Mouse (Mus musculus): ENCODE data around the gene Krt42. TPM values are rescaled to one million over a fixed set of nuclear protein-coding genes. Genes with fewer than 3 reads are reported as not detected.

Gene Krt42
- polyA plus RNA-seq, 1 experiment from 2014 or later: not detected

DNA sequence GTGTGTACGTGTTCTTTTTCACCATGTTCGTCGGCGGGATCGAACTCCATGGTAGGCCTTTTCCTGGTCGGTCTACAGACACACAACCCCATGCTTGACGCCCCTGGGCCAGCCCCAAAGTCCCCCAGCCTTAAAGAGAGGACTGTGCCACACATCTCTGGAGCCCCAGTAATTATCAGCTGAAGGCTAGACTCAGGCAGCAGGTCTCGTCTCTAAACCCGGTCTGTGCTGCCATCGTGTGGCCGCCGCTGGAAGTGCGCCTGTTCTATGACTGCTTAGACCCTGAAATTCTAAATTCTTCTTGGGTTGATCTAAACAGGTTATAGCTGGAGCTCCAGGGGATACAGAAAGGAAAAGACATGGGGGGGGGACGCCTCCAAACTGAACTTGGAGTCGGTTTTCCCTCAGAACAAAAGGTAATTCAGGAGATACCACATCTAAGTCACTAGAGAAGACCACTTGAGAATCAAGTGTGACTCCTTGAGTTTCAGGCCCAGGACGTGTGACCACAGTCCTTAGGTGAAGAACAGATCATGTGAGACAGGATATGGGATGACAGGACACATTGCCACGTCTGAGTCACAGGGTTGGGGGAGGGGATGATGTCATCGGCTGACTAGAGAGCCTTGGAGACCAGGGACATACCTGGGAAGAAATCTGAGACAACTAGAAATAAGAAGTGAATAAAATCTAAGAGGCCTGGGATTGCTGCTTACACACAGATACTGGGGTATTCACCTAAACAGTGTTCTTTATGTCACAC is 28.8 kb upstream of the Krt42 start:
- Histone ChIP-seq H3K36me3 (ENCODE audit: poor library complexity, severe bottlenecking) (no peaks in the 10 kb centered on the region), H3K9me3 (replicated peaks) (no peaks in the 10 kb centered on the region), H3K4me2 (peak overlapping the region; percentile 44), H3K27ac (no peak overlapping the region), H3K4me1 (peaks cover 3% of the 10 kb centered on the region; the same call in 1 of the 2 replicates), H3K27me3 (no peaks in the 10 kb centered on the region), H3K4me3 (0 out of 2 replicates have a peak overlapping the region, but pooled peaks have one; percentile 10), H3K9ac (0 out of 2 replicates have a peak overlapping the region, but pooled peaks have one; percentile 22)
- peak; percentile 55; the same call in 1 of the 2 replicates for ATAC-seq
- 20% methylated on average over 18 of the region's 18 CpGs for WGBS

DNA sequence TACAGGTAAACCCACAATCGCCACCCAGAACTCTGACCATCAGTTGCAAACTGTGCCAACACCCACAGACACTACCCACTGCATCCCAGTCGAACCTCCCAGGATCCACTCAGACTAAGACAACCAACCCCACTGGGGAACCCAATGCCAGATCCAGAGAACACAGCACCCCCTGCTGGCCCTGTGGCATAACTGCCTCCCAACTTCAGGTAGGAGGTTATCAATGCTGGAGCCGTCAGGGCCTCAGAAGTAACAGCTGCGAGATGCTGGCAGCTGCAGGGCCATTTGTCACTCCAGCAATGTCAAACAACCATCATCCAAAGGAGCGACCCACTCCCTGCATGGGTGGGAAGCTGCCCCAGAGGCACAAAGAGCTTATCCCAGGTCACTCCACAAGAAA is 28.1 kb upstream of the Krt42 start:
- WGBS: 39% methylated on average over 5 of the region's 5 CpGs
- Histone ChIP-seq H3K9ac (no peak overlapping the region), H3K27me3 (no peaks in the 10 kb centered on the region), H3K4me2 (peak overlapping the region; percentile 44), H3K36me3 (ENCODE audit: poor library complexity, severe bottlenecking) (no peaks in the 10 kb centered on the region), H3K4me3 (0 out of 2 replicates have a peak overlapping the region, but pooled peaks have one; percentile 10), H3K27ac (no peak overlapping the region), H3K4me1 (peaks cover 10% of the 10 kb centered on the region), H3K9me3 (replicated peaks) (no peaks in the 10 kb centered on the region)
- ATAC-seq: no peak

DNA sequence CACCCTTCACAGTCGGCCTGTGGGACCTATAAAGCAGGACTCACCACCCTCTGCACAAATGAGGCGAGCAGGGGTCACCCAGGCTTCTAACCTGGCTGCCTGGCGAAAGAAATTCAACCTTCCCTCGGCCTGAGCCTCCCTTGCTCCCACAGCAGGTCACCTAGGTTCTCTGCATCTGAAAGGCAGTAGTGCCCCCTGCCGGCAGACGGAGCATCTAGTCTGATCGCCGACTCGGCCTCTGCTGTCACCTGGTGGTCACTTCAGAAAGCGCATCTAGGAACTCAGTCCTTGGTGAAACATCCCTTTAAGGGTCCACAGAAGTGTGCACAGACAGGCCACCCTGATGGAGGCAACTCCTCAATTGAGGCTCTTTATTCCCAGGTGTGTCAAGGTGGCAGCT is 25.6 kb upstream of the Krt42 start:
- no peaks in the 10 kb centered on the region for H3K9me3 ChIP-seq (replicated peaks)
- no peak overlapping the region for H3K9ac ChIP-seq
- no peak overlapping the region for H3K27ac ChIP-seq
- no peak overlapping the region for H3K4me3 ChIP-seq
- no peaks in the 10 kb centered on the region for H3K27me3 ChIP-seq
- 1% methylated on average over 10 of the region's 10 CpGs for WGBS
- H3K4me2 ChIP-seq: no peak overlapping the region; the same call in 1 of the 2 replicates
- H3K36me3 ChIP-seq (ENCODE audit: poor library complexity, severe bottlenecking): no peaks in the 10 kb centered on the region
- peaks cover 17% of the 10 kb centered on the region for H3K4me1 ChIP-seq
- peak; percentile 48 for ATAC-seq

DNA sequence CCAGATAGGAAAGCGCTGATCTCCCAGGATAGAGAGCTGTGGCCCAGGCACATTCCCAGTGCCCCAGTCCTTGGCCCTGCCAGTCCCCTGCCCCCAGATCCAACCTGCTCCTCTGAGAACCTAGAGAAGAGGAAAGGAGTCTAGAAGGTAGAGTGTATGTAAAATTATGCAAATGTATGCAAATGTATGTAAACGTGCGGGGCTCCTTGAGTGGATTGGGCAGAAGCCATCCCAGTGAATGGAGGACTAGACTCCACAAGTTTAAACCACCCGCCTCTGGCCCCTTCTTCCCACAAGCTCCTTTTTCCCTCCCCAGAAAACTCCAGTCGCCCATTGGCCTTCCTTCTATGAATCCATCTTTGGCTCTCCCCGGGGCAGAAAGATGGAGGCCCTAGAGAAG is 23.2 kb upstream of the Krt42 start:
- H3K4me1 ChIP-seq: peaks cover 18% of the 10 kb centered on the region
- H3K27me3 ChIP-seq: no peaks in the 10 kb centered on the region
- H3K4me2 ChIP-seq: no peak overlapping the region
- WGBS: 36% methylated on average over 6 of the region's 6 CpGs
- no peak overlapping the region for H3K4me3 ChIP-seq
- no peak overlapping the region for H3K9ac ChIP-seq
- H3K9me3 ChIP-seq (replicated peaks): no peaks in the 10 kb centered on the region
- H3K36me3 ChIP-seq (ENCODE audit: poor library complexity, severe bottlenecking): no peaks in the 10 kb centered on the region
- H3K27ac ChIP-seq: no peak overlapping the region
- ATAC-seq: peak; percentile 56; the same call in 1 of the 2 replicates

DNA sequence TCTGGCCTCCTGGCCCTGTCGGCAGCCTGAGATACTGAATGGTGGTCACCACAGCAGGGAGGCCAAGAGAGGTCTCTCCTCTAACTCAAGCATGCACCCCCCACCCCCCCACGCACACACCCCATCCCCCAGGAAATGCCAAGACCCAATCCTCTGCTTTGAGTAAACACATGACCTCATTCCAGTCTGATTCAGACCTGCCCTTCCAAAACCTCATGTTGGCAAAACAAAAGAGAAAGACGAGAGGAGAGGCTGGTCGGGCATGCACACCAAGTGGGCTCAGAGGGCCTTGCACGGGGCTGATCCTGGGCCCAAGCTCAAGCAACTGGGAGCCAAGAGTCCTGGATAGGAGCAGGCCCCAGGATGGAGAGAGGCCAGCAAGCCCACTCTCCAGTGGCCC is 20.6 kb upstream of the Krt42 start:
- H3K27me3 ChIP-seq: no peaks in the 10 kb centered on the region
- H3K9me3 ChIP-seq (replicated peaks): no peaks in the 10 kb centered on the region
- no peaks in the 10 kb centered on the region for H3K36me3 ChIP-seq (ENCODE audit: poor library complexity, severe bottlenecking)
- H3K4me1 ChIP-seq: peaks cover 25% of the 10 kb centered on the region
- no peak overlapping the region for H3K27ac ChIP-seq
- no peak for ATAC-seq
- WGBS: 38% methylated on average over 5 of the region's 5 CpGs
- no peak overlapping the region for H3K9ac ChIP-seq
- H3K4me3 ChIP-seq: no peak overlapping the region
- no peak overlapping the region for H3K4me2 ChIP-seq

DNA sequence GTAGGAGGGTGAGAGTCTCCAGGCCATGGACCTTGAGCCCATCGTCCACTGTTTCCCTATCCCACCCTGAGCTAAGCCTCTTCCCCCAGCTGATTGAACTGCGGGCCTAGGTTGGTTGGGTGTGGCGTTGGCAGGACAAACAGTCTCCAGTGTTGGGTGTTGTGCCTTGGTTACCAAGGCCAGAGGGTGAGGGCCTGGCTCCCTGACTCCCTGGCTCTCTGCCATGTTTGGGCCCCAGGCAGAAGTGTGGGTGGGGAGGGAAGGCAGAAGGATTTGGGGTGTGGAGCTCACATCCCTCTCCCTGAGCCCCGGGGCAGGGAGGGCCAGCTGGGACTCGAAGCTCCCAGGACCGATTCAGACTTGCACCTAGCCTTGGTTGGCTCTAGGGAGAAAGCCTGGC is 19.3 kb upstream of the Krt42 start:
- peaks cover 25% of the 10 kb centered on the region for H3K4me1 ChIP-seq
- WGBS: 90% methylated on average over 6 of the region's 6 CpGs
- no peak overlapping the region for H3K4me3 ChIP-seq
- H3K36me3 ChIP-seq (ENCODE audit: poor library complexity, severe bottlenecking): no peaks in the 10 kb centered on the region
- H3K27me3 ChIP-seq: no peaks in the 10 kb centered on the region
- H3K9me3 ChIP-seq (replicated peaks): no peaks in the 10 kb centered on the region
- ATAC-seq: no peak
- no peak overlapping the region for H3K4me2 ChIP-seq
- H3K27ac ChIP-seq: no peak overlapping the region
- no peak overlapping the region for H3K9ac ChIP-seq

DNA sequence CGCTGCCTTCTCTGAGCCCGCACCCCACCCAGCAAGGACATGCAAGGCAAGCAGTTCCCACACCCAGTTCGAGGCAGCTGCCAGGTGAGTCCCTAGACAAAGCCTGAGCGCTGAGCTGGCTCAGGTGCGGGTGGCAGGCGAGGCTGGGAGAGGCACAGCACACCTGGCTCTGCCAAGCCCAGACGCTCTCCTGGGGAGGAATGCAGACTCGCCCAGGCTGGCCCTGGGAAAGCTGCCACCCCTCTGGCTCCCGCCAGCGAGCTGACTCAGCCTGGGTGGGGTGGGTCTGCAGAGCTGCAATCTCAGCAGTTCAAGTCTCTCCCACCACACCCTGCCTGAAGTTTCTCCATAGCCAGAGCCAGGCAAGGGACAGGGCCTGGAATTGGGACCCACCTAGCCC is 17.4 kb upstream of the Krt42 start:
- no peak overlapping the region for H3K4me3 ChIP-seq
- WGBS: 22% methylated on average over 10 of the region's 10 CpGs
- H3K4me2 ChIP-seq: no peak overlapping the region
- H3K27ac ChIP-seq: no peak overlapping the region
- H3K4me1 ChIP-seq: peaks cover 19% of the 10 kb centered on the region
- H3K27me3 ChIP-seq: no peaks in the 10 kb centered on the region
- no peaks in the 10 kb centered on the region for H3K9me3 ChIP-seq (replicated peaks)
- H3K9ac ChIP-seq: peak overlapping the region; percentile 28; the same call in 1 of the 2 replicates
- no peaks in the 10 kb centered on the region for H3K36me3 ChIP-seq (ENCODE audit: poor library complexity, severe bottlenecking)
- no peak for ATAC-seq

DNA sequence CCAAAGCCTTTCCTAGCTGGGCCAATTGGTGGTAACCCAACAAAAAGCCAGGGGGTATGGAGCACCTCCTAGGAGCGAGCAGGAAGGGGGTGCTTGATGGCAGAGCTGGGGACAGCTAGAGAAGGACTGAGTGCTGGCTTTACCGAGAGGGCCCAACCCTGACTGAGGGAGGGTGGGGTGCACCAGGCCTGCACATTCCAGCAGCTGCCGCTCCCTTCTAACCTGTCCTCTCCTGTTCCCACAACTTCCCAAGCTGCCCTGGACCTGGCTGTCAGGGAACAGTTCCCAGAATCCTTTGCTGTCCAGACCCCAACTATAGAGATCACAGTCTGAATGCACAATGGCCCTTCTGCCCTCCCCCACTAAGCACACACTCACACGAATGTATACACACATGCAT is 15.3 kb upstream of the Krt42 start:
- 82% methylated on average over 4 of the region's 4 CpGs for WGBS
- H3K4me1 ChIP-seq: peaks cover 11% of the 10 kb centered on the region
- no peak for ATAC-seq
- H3K4me2 ChIP-seq: no peak overlapping the region
- H3K4me3 ChIP-seq: no peak overlapping the region
- H3K27me3 ChIP-seq: no peaks in the 10 kb centered on the region
- H3K9me3 ChIP-seq (replicated peaks): no peaks in the 10 kb centered on the region
- H3K36me3 ChIP-seq (ENCODE audit: poor library complexity, severe bottlenecking): no peaks in the 10 kb centered on the region
- H3K9ac ChIP-seq: no peak overlapping the region
- no peak overlapping the region for H3K27ac ChIP-seq

DNA sequence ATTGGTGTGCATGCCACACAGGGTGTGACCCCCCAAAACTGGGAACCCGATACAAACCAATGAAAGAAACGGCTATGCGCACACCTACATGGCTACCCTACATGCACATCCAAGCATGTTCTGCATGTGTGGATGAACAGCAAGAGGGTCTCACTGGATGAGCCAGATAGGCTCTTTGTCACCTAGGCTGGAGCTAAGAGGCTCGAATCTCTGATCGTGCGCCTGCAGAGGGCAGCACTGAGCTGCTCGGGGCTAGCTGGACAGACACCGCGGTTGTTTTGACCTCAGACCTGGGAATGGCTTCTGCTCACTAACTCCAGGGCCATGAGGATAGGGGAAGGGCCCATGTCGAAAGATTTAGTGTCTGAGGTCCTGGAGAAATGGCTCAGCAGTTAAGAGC is 12.9 kb upstream of the Krt42 start:
- ATAC-seq: peak; percentile 77
- 25% methylated on average over 10 of the region's 10 CpGs for WGBS

DNA sequence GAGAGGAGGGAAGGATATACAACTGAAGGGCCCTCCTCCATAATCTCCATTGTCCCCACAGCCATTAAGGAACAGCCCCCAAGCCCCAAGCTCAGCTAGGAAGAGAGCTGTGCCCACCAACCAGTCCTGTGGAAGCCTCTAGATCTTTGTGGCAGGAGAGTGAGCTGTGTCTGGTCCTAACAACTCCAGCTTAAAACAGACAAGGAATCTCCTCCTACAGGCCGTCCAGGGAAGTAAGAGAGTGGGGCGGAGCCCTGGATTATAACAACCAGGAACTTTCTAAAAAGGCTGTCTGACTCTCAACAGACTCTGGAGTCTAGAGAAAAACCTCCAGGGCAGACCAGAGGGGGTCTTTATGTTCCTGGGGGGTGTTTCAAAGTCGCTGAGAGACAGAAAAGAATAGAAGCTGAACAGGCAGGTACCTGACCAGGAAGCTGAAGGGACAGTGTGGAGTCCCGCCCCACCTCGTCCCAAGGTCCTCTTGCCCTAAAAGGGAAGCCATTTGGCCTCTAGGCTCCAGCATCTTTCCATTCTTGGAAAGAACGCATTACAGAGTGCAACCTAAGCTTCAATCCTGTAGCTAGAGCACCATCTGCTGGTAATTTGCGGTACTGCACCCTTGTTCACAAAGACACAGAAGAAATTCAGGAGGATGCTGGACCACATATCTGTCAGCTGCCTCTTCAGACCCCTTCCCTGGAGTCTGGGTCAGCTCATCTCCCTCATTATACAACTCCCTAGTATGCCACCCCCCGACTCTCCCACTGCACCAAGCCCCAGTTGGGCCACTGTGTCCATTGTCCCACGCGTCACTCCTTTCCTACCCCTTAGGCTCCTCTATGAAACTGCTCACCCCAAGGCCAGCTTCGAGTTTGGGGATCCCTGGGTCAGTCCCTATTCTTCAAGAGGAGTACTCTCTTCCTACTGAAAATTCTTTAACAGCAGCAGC is 12.2 kb upstream of the Krt42 start:
- H3K27ac ChIP-seq: no peak overlapping the region
- ATAC-seq: peak; percentile 78
- no peak overlapping the region for H3K4me3 ChIP-seq
- H3K27me3 ChIP-seq: no peaks in the 10 kb centered on the region
- WGBS: 20% methylated on average over 11 of the region's 11 CpGs
- H3K4me2 ChIP-seq: no peak overlapping the region
- H3K4me1 ChIP-seq: peaks cover 9% of the 10 kb centered on the region; the same call in 1 of the 2 replicates
- H3K9ac ChIP-seq: peak overlapping the region; percentile 5; the same call in 1 of the 2 replicates
- no peaks in the 10 kb centered on the region for H3K9me3 ChIP-seq (replicated peaks)
- H3K36me3 ChIP-seq (ENCODE audit: poor library complexity, severe bottlenecking): no peaks in the 10 kb centered on the region

More for the DNA sequence above, 12.9 kb upstream of the Krt42 start:
- Histone ChIP-seq H3K4me3 (no peak overlapping the region), H3K27ac (no peak overlapping the region), H3K27me3 (no peaks in the 10 kb centered on the region), H3K36me3 (ENCODE audit: poor library complexity, severe bottlenecking) (no peaks in the 10 kb centered on the region), H3K4me1 (peaks cover 11% of the 10 kb centered on the region; the same call in 1 of the 2 replicates), H3K9ac (no peak overlapping the region), H3K9me3 (replicated peaks) (no peaks in the 10 kb centered on the region), H3K4me2 (no peak overlapping the region)

DNA sequence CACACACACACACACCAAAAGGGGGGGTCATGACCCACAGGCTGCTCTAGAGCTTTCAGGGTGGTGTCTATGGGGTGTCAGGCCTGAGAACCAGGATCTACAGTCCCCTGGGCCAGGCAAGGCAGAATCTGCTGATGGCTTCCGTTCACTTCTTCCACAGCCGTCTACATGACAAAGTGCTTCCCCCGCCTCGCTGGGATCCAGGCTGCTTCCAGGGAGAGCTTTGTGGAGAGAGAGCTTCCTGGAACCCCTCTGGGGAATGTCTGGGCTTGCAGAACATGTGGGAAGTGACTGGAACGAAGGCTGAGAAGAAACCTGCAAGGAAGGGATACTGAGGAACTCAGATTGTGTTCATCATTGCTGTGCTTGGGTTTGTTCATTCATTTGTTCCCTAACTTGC is 9.1 kb upstream of the Krt42 start:
- H3K4me1 ChIP-seq: peaks cover 11% of the 10 kb centered on the region; the same call in 1 of the 2 replicates
- H3K27me3 ChIP-seq: no peaks in the 10 kb centered on the region
- no peaks in the 10 kb centered on the region for H3K36me3 ChIP-seq (ENCODE audit: poor library complexity, severe bottlenecking)
- no peaks in the 10 kb centered on the region for H3K9me3 ChIP-seq (replicated peaks)
- H3K4me2 ChIP-seq: no peak overlapping the region
- ATAC-seq: no peak
- H3K27ac ChIP-seq: no peak overlapping the region
- H3K9ac ChIP-seq: no peak overlapping the region
- H3K4me3 ChIP-seq: no peak overlapping the region
- 68% methylated on average over 5 of the region's 5 CpGs for WGBS
